Mouse (Mus musculus) liver, embryonic 14.5 days (tissue): Measurements from ENCODE around the gene Kctd20.

ENCODE experiments used
- CTCF ChIP-seq: IDR thresholded peaks from 2 replicates; pipeline ENCODE4 v1.5.1; 2016; ENCODE audit warnings: antibody characterized with exemption, low read depth, control low read depth
- EP300 ChIP-seq: IDR thresholded peaks from 2 replicates; pipeline ENCODE4 v1.6.1; 2016; ENCODE audit warnings: antibody characterized with exemption, low read depth

- TF ChIP-seq CTCF: no peak
- no peak for TF ChIP-seq EP300
These were observed 27.3 kb downstream of the Kctd20 start for GRCm38 (mm10) chr17:28979091-28979490.
